Mouse (Mus musculus) urinary bladder, adult 18-20 months (tissue): ENCODE results near the gene Baz2a.
"Not testable (repeated sequence)": the region's sequence is repeated elsewhere in the genome, so short reads cannot be mapped to it uniquely, and the experiment has no call there.

Experiments used
- DNase-seq, 2 experiments: peaks; one replicate each; pipeline ENCODE4 v3.0.0; 2022; ENCODE audit warnings: low spot score in 2 of 2, mixed read lengths in 2 of 2

Baz2a gene

GRCm38 (mm10) chr10:128081807-128082476, 9.4 kb upstream of the Baz2a start:
- DNase-seq: no peak

DNA sequence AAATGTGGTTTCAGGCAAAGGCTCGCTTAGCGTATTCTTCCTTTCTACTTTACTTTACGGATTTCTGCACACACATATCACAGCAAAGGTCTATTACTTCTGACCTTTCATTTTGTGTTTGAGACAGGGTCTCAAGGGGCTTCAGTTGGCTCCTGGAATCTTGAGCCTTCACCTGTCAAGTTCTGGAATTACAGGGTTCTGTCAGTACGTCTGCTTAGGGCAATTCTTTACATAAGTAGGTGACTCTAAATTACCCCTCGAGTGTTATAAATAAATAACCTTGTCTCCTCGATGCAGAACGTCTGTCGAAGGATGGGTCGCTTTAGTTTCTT, 8.9 kb upstream of the Baz2a start:
- DNase-seq: no peak

DNA sequence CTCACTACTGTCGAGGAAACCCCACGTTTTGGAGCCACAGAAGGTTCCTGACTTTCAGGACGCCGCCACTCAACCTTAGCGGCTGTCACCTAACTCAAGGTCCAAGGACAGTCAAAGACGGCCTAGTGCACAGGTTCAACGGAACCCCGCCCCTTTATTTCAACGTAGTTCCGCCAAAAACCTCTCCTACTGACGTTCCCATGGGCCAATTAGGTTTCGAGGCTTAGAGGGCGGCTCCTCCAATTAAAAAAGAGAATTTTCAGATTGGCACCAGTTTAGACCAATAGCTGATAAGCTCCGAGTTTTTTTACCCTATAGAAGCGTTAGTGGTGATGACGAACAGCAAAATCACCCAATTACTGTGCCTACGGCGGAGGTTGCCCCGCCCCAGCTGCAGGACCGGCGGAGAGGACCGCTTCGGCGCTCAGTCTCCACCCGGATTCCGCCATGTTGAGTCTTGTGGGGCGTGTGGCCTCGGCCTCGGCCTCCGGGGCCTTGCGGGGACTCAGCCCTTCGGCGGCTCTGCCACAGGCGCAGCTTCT, 8.4 kb upstream of the Baz2a start, which contains the start of gene Atp5b:
Atp5b (plus strand) TSS at position 394 of the 542 bp plus-strand sequence.
- DNase-seq: peak; percentile 87 to 96

- DNase-seq: no peak
Measured at GRCm38 (mm10) chr10:128083688-128084087, 7.7 kb upstream of the Baz2a start.

DNA sequence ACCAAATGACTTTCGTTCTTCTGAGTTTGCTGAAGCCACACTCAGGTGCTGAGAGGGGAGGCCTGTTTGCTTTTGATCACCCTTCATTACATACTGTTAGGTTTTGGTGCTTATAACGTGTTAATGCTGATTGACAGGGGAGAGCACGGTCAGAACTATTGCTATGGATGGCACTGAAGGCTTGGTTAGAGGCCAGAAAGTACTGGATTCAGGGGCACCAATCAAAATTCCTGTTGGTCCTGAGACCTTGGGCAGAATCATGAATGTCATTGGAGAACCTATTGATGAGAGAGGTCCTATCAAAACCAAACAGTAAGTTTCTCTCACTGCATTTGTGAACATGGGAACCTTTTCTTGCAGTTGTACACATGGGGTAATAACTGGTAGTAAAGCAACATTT, 7.2 kb upstream of the Baz2a start:
- no peak for DNase-seq

DNA sequence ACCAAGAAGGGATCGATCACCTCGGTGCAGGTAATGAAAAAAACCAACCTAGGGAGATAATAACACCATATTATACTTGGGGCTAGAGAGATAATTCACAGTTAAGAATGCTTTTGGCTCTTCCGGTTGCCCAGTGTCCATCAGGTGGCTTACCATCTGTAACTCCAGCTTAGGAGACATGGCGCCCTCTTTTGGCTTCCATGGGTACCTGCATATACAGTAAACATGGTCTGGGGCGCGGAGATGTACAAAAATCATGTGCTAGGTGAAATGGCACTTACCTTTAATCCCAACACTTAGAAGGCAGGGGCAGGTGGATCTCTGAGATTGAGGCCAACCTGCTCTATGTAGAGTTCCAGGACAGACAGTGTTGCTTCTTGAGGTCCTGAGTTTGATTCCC, 5.0 kb upstream of the Baz2a start:
- DNase-seq: no peak

- DNase-seq: not testable (repeated sequence)
Measured at GRCm38 (mm10) chr10:128087216-128087615, 4.2 kb upstream of the Baz2a start.

GRCm38 (mm10) chr10:128088181-128088580, 3.2 kb upstream of the Baz2a start:
- DNase-seq: no peak

GRCm38 (mm10) chr10:128089842-128090241, 1.5 kb upstream of the Baz2a start:
- no peak for DNase-seq

- peak; percentile 70 to 75 for DNase-seq
Measured at GRCm38 (mm10) chr10:128090651-128091563, 470 bp upstream of the Baz2a start.

GRCm38 (mm10) chr10:128092506-128093495, 1.4 kb downstream of the Baz2a start:
- DNase-seq: peak; percentile 68 to 75

GRCm38 (mm10) chr10:128093496-128094294, 2.3 kb downstream of the Baz2a start:
- DNase-seq: peak in 1 of 2 experiments; percentile 21

DNA sequence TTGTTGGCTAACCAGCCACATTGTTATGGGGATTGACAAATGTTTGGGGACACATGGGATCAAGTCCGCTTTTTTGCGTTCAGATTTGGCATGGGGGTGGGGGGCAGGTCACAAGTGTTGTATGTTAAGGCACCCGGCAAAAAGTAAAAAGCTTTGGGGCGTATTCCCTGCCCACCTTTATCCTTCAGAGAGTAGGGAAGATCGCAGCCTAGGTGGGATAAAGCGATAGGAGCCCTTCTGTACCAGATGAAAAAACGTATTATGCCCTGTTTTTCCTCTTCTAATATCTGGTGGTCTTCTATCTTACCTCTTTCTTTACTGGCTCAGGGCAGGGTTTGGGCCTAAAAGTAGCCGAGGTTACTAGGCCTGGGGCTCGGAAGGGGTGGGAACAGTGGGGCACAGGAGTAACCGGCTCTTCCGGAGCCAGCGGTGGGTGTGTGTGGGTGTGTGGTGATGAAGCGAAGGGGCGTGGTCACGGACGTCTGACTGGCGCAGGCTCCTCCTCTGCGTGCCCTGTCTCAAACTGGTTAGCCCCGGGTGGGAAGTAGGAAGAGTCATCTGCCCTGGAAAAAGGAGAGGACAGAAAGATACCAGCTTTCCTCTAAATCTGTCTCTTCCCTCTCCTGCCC, 3.1 kb downstream of the Baz2a start:
- peak; percentile 81 to 87 for DNase-seq

- DNase-seq: no peak
Measured at GRCm38 (mm10) chr10:128095003-128095636, 3.7 kb downstream of the Baz2a start.

GRCm38 (mm10) chr10:128096313-128096692, 4.9 kb downstream of the Baz2a start:
- DNase-seq: no peak

- DNase-seq: peak; percentile 69
Measured at GRCm38 (mm10) chr10:128096693-128097586, 5.6 kb downstream of the Baz2a start.

DNA sequence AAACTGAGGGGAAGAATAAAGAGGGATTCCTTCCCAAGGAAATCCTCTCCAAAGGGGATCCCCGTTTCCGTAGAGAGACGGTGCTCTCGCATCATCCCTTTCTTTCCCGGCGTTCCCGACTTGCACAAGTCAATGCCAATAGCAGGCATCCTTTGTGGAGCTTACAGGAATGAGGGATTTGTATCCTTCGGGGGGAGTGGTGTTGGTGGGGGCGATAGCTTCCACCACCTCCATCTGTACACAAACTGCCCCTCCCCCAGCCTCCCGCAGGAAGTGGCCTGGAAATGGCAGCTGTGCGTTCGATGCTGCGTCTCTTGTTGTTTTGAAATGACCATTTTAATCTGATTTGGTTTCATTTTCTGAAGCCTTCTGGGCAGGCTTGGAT, 6.2 kb downstream of the Baz2a start:
- peak in 1 of 2 experiments; percentile 34 for DNase-seq

- DNase-seq: no peak
Measured at GRCm38 (mm10) chr10:128110103-128110761, 18.9 kb downstream of the Baz2a start.
